Mouse (Mus musculus): ENCODE data around the gene Lemd2.

- no peak for TF ChIP-seq CTCF (IDR thresholded peaks at IDR 0.05; ENCODE audit: low read depth)
- no peak for TF ChIP-seq EP300 (optimal IDR thresholded peaks at IDR 0.05)
These were observed 48.5 kb downstream of the Lemd2 start for GRCm38 (mm10) chr17:27155752-27156151.
